Mouse (Mus musculus) bone marrow macrophage, adult 2 months (primary cell): ENCODE data around the gene Stat6.

Experiments used
- CTCF ChIP-seq: IDR thresholded peaks from 2 replicates; pipeline ENCODE4 v1.5.1; 2012; ENCODE audit warnings: low read depth, mild to moderate bottlenecking, low read length, moderate library complexity
- POLR2A ChIP-seq: IDR thresholded peaks from 2 replicates; pipeline ENCODE4 v1.6.1; 2012; ENCODE audit warnings: mild to moderate bottlenecking, low read depth, low read length, borderline replicate concordance

- TF ChIP-seq CTCF (no peak), POLR2A (no peak)
Measured at GRCm38 (mm10) chr10:127691053-127691452, 48.3 kb downstream of the Stat6 start.
